Mouse (Mus musculus) CH12.LX (cell line): ENCODE measurements around the gene Cldn2. TPM values are rescaled to one million over a fixed set of nuclear protein-coding genes. Genes with fewer than 3 reads are reported as not detected.
"Not testable (repeated sequence)": the region's sequence is repeated elsewhere in the genome, so short reads cannot be mapped to it uniquely, and the experiment has no call there.

Experiments used
- DNase-seq: peaks from one replicate; pipeline ENCODE4 v3.0.0-alpha.2; 2013; ENCODE audit errors: extremely low read depth
- H3K27ac ChIP-seq: 2 replicates; pipeline ENCODE4 v1.5.1; 2012; ENCODE audit warnings: low read depth, mild to moderate bottlenecking, control low read depth, moderate library complexity; ENCODE audit not compliant: insufficient read depth
- H3K27me3 ChIP-seq: replicated peaks from 2 replicates; pipeline ENCODE3; 2012; ENCODE audit warnings: inconsistent platforms
- H3K36me3 ChIP-seq, 2 experiments: replicated peaks in 1 of 2; 2 replicates each; pipeline versions ENCODE3 to v1.6.1; 2012; ENCODE audit warnings: inconsistent platforms in 1 of 2, low read length in 1 of 2, mild to moderate bottlenecking in 1 of 2, mixed read lengths in 1 of 2, moderate library complexity in 1 of 2; ENCODE audit not compliant: control insufficient read depth in 1 of 2, insufficient read depth in 1 of 2
- H3K4me1 ChIP-seq, 2 experiments: 2 replicates each; pipeline ENCODE4 v1.6.1; 2012; ENCODE audit warnings: inconsistent platforms in 1 of 2, moderate library complexity in 1 of 2; ENCODE audit not compliant: insufficient read depth in 2 of 2, control insufficient read depth in 1 of 2
- H3K4me2 ChIP-seq: 2 replicates; pipeline ENCODE4 v1.6.1; 2012; ENCODE audit warnings: low read depth, mild to moderate bottlenecking, control low read depth; ENCODE audit not compliant: poor library complexity, insufficient read depth, severe bottlenecking
- H3K4me3 ChIP-seq, 3 experiments: fragments of 150-350 bp in 1 of 3; sonication (generic) in 1 of 3; replicated peaks in 1 of 3; 2 replicates each; pipeline versions ENCODE3 to v1.5.1; 2011 to 2012; ENCODE audit warnings: low read depth in 2 of 3, low read length in 2 of 3, mild to moderate bottlenecking in 2 of 3, moderate library complexity in 2 of 3, control low read depth in 1 of 3, improper control_type of control experiment in 1 of 3, inconsistent platforms in 1 of 3, mixed read lengths in 1 of 3; ENCODE audit not compliant: poor library complexity in 1 of 3
- H3K79me2 ChIP-seq: replicated peaks from 2 replicates; pipeline ENCODE4 v1.6.1; 2012; ENCODE audit warnings: mild to moderate bottlenecking, moderate library complexity; ENCODE audit not compliant: control insufficient read depth, poor library complexity, insufficient read depth, severe bottlenecking; ENCODE audit errors: extremely low read depth
- H3K9ac ChIP-seq: 2 replicates; pipeline ENCODE4 v1.6.1; 2012; ENCODE audit warnings: low read depth, mild to moderate bottlenecking, control low read depth, moderate library complexity; ENCODE audit not compliant: insufficient read depth
- H3K9me3 ChIP-seq: replicated peaks from 2 replicates; pipeline ENCODE3; 2012; ENCODE audit warnings: low read length, inconsistent platforms, mixed read lengths
- BHLHE40 ChIP-seq: IDR thresholded peaks from 2 replicates; pipeline ENCODE4 v1.6.1; 2011; ENCODE audit warnings: mild to moderate bottlenecking, low read depth, low read length, improper control_type of control experiment
- CHD1 ChIP-seq: IDR thresholded peaks from 2 replicates; pipeline ENCODE4 v1.6.1; 2012; ENCODE audit warnings: low read depth, low read length, improper control_type of control experiment, inconsistent platforms
- CTCF ChIP-seq, 2 experiments: IDR thresholded peaks in 1 of 2; conservative IDR thresholded peaks in 1 of 2; 2 replicates each; pipeline ENCODE4 v1.5.1; 2011 to 2012; ENCODE audit warnings: low read depth in 2 of 2, low read length in 2 of 2, improper control_type of control experiment in 1 of 2, inconsistent platforms in 1 of 2, mild to moderate bottlenecking in 1 of 2, moderate library complexity in 1 of 2
- E2F4 ChIP-seq: IDR thresholded peaks from 2 replicates; pipeline ENCODE4 v1.6.1; 2011; ENCODE audit warnings: low read depth, low read length, improper control_type of control experiment; ENCODE audit not compliant: insufficient replicate concordance
- EP300 ChIP-seq: IDR thresholded peaks from 2 replicates; pipeline ENCODE4 v1.6.1; 2011; ENCODE audit warnings: low read length, improper control_type of control experiment
- ETS1 ChIP-seq: conservative IDR thresholded peaks from 2 replicates; pipeline ENCODE4 v1.6.1; 2012; ENCODE audit warnings: low read depth, mild to moderate bottlenecking, inconsistent platforms, low read length, improper control_type of control experiment, moderate library complexity
- HCFC1 ChIP-seq: IDR thresholded peaks from 2 replicates; pipeline ENCODE4 v1.6.1; 2012; ENCODE audit warnings: low read depth, mild to moderate bottlenecking, inconsistent platforms, low read length, improper control_type of control experiment
- IRF4 ChIP-seq: IDR thresholded peaks from 2 replicates; pipeline ENCODE4 v1.6.1; 2014; ENCODE audit warnings: low read depth, mild to moderate bottlenecking, inconsistent platforms, low read length, improper control_type of control experiment
- JUN ChIP-seq: IDR thresholded peaks from 2 replicates; pipeline ENCODE4 v1.6.1; 2011; ENCODE audit warnings: low read depth, mild to moderate bottlenecking, low read length, improper control_type of control experiment, moderate library complexity; ENCODE audit not compliant: insufficient read depth
- KAT2A ChIP-seq: IDR thresholded peaks from 2 replicates; pipeline ENCODE4 v1.6.1; 2012; ENCODE audit warnings: low read length, improper control_type of control experiment, inconsistent platforms; ENCODE audit not compliant: insufficient replicate concordance
- MAZ ChIP-seq: IDR thresholded peaks from 2 replicates; pipeline ENCODE4 v1.6.1; 2012; ENCODE audit warnings: low read depth, mild to moderate bottlenecking, inconsistent platforms, low read length, improper control_type of control experiment, moderate library complexity
- PAX5 ChIP-seq: IDR thresholded peaks from 2 replicates; pipeline ENCODE4 v1.6.1; 2012; ENCODE audit warnings: low read length, inconsistent platforms, mixed read lengths
- RAD21 ChIP-seq: IDR thresholded peaks from 2 replicates; pipeline ENCODE4 v1.6.1; 2011; ENCODE audit warnings: low read depth, mild to moderate bottlenecking, low read length, improper control_type of control experiment, moderate library complexity
- SIN3A ChIP-seq: IDR thresholded peaks from 2 replicates; pipeline ENCODE4 v1.6.1; 2012; ENCODE audit warnings: low read length, improper control_type of control experiment, inconsistent platforms
- SMC3 ChIP-seq: IDR thresholded peaks from 2 replicates; pipeline ENCODE4 v1.6.1; 2011; ENCODE audit warnings: low read depth, low read length, improper control_type of control experiment
- TBP ChIP-seq: conservative IDR thresholded peaks from 2 replicates; pipeline ENCODE4 v1.6.1; 2011; ENCODE audit warnings: low read depth, low read length, improper control_type of control experiment
- TCF12 ChIP-seq: IDR thresholded peaks from 2 replicates; pipeline ENCODE4 v1.6.1; 2014; ENCODE audit warnings: low read depth, mild to moderate bottlenecking, inconsistent platforms, low read length, improper control_type of control experiment
- UBTF ChIP-seq: IDR thresholded peaks from 2 replicates; pipeline ENCODE4 v1.6.1; 2012; ENCODE audit warnings: low read depth, mild to moderate bottlenecking, inconsistent platforms, low read length, improper control_type of control experiment, moderate library complexity
- USF1 ChIP-seq: IDR thresholded peaks from 2 replicates; pipeline ENCODE4 v1.6.1; 2014; ENCODE audit warnings: low read depth, mild to moderate bottlenecking, inconsistent platforms, low read length, improper control_type of control experiment
- dilution Hi-C: fragments of 300-500 bp; cut with MboI; formaldehyde crosslinking; loops from 2 replicates; pipeline ENCODE4 v1.14.3; 2020; ENCODE audit warnings: low sequenced_read_pairs; ENCODE audit not compliant: extremely low pct_unique_long_range_greater_than_20kb, extremely low pct_ligation_motif_present
- in situ Hi-C: fragments of 300-500 bp; cut with MboI; formaldehyde crosslinking; loops from 3 replicates; pipeline ENCODE4 v1.14.3; 2019; ENCODE audit warnings: low sequenced_read_pairs, low pct_ligation_motif_present, low pct_unique_long_range_greater_than_20kb, mixed read lengths
- polyA plus RNA-seq: library from polyadenylated mRNA; unstranded; fragments of >175 nt; gene quantifications from 2 replicates; pipeline ENCODE4 v1.2.1, GENCODE M21; 2012; ENCODE audit warnings: low read depth; ENCODE audit not compliant: insufficient read length
- total RNA-seq, 2 experiments: library from RNA; depleted of rRNA; stranded (reverse); fragments of 300-350 nt in 1 of 2; fragments of >200 nt in 1 of 2; gene quantifications; 2 replicates each; pipeline ENCODE4 v1.2.3; 2012 to 2014

The Cldn2 gene
- not detected in 2 replicates for total RNA-seq (2012; rRNA removed)
- not detected in 2 replicates for total RNA-seq (2014; rRNA removed)
- polyA plus RNA-seq = 0.07 TPM in 1 of 2 replicates, not detected in the other

- no peak within 1 kb of the TSS for H3K9ac ChIP-seq
- dilution Hi-C loops = no loop called here
- in situ Hi-C loops = no loop called here
- DNase-seq = no peak
- H3K4me1 ChIP-seq = no peaks in the 10 kb centered on the region
- H3K79me2 ChIP-seq = no peaks in the 10 kb centered on the region
- no peak within 1 kb of the TSS for H3K4me2 ChIP-seq
- H3K36me3 ChIP-seq = no peaks in the 10 kb centered on the region
- no peak within 1 kb of the TSS for H3K4me3 ChIP-seq
- H3K9me3 ChIP-seq = no peaks in the 10 kb centered on the region
- no peak within 1 kb of the TSS for H3K27ac ChIP-seq
- no peaks in the 10 kb centered on the region for H3K27me3 ChIP-seq
- TF ChIP-seq PAX5 = no peak
- no peak for TF ChIP-seq E2F4
- TF ChIP-seq, all 38 proteins: peak for 0
These were observed at the start of gene Cldn2 for GRCm38 (mm10) chrX:139800406-139800878. Cldn2 (plus strand) TSS chrX:139800828.

GRCm38 (mm10) chrX:139751855-139752254 lies 48.8 kb upstream of the Cldn2 start:
- peak; percentile 42 for DNase-seq

DNA sequence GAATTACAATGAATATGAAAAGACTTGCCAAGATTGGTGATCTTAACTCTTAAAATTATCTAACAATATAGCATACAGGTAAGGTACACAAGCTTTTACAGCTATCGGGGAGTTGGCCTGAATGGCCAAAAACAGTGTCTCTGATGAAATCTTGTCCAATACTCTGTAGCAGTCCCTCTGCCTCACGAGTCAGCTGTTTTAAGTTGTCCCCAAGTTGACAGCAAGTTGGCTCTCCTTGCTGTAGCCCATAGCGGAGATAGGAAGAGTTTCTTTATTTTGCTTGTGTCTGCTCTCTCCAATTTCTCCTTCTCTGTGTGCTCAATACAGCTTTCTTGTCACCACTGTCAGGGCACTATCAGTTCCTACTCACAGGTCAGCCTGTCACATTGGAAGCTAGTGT lies 42.0 kb upstream of the Cldn2 start:
- in situ Hi-C loops = not testable (repeated sequence)

More at GRCm38 (mm10) chrX:139751855-139752254, 48.8 kb upstream of the Cldn2 start:
- Histone ChIP-seq H3K36me3 (no peaks in the 10 kb centered on the region), H3K27me3 (no peaks in the 10 kb centered on the region), H3K4me3 (no peak overlapping the region), H3K9me3 (no peaks in the 10 kb centered on the region), H3K9ac (no peak overlapping the region), H3K4me2 (no peak overlapping the region), H3K4me1 (no peaks in the 10 kb centered on the region), H3K79me2 (no peaks in the 10 kb centered on the region), H3K27ac (no peak overlapping the region)
- dilution Hi-C loops = no loop called here
- TF ChIP-seq HCFC1 = no peak
- no peak for TF ChIP-seq EP300
- no peak for TF ChIP-seq TCF12
- TF ChIP-seq BHLHE40 = no peak
- no peak for TF ChIP-seq SIN3A
- no peak for TF ChIP-seq JUN
- no peak for TF ChIP-seq MAZ
- no peak for TF ChIP-seq PAX5
- no peak for TF ChIP-seq KAT2A
- TF ChIP-seq SMC3 = peak; percentile 39
- peak; percentile 39 to 67; a peak in 2 of 4 replicates for TF ChIP-seq CTCF (conservative IDR thresholded peaks at IDR 0.05 in 1 of 2, IDR thresholded peaks at IDR 0.05 in 1 of 2; ENCODE audit: low read depth in 2 of 2, low read length in 2 of 2)
- TF ChIP-seq TBP = no peak
- no peak for TF ChIP-seq CHD1
- no peak for TF ChIP-seq IRF4
- TF ChIP-seq USF1 = no peak
- peak; percentile 36 for TF ChIP-seq RAD21
- no peak for TF ChIP-seq ETS1
- no peak for TF ChIP-seq UBTF
- in situ Hi-C loops = no loop called here

More for the DNA sequence above, 42.0 kb upstream of the Cldn2 start:
- H3K27ac ChIP-seq, H3K4me3 ChIP-seq, H3K4me2 ChIP-seq, H3K79me2 ChIP-seq, H3K36me3 ChIP-seq, H3K4me1 ChIP-seq, H3K27me3 ChIP-seq, dilution Hi-C loops, DNase-seq, H3K9me3 ChIP-seq, H3K9ac ChIP-seq: not testable (repeated sequence)
